Mouse (Mus musculus): ENCODE data around the gene Fam83c. TPM values are rescaled to one million over a fixed set of nuclear protein-coding genes. Genes with fewer than 3 reads are reported as not detected.

Fam83c gene
- polyA plus RNA-seq, 1 experiment from 2014 or later, result 2.7 TPM

DNA sequence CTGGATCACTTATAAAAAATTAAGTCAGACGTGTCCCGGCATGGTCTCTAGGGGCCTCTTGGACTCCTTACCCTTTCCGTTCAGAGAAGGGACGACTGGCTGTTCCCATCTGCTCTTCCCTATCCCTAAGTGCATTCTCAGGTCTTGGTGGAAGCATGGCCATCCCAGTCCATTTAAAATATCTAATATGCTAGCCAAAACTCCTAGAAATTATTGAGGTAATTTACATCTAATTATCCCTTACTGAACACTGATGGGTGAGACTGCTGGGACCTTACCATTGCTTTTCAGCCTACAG lies 57.0 kb downstream of the Fam83c start:
- H3K4me3 ChIP-seq (ENCODE audit: low read depth, low read length), result no peak overlapping the region
- no peak overlapping the region for H3K4me2 ChIP-seq (replicated peaks; ENCODE audit: low read depth)
- H3K4me1 ChIP-seq (replicated peaks; ENCODE audit: control insufficient read depth, insufficient read depth), result no peaks in the 10 kb centered on the region
- ATAC-seq (ENCODE audit: low FRiP score, low TSS enrichment) (no peak), DNase-seq (ENCODE audit: low spot score) (no peak)
- 80% methylated on average over 4 of the region's 4 CpGs for WGBS
- no peak for TF ChIP-seq EP300 (optimal IDR thresholded peaks at IDR 0.05)
- no peak for TF ChIP-seq CTCF (IDR thresholded peaks at IDR 0.05; ENCODE audit: low read depth)
- no peak overlapping the region for H3K27ac ChIP-seq (replicated peaks)
- H3K9ac ChIP-seq (ENCODE audit: low read length), result no peak overlapping the region
- H3K9me3 ChIP-seq (ENCODE audit: control insufficient read depth, low read length), result no peaks in the 10 kb centered on the region
- H3K27me3 ChIP-seq (ENCODE audit: control insufficient read depth, insufficient read depth, low read length), result peaks cover 5% of the 10 kb centered on the region; the same call in 1 of the 2 replicates
- H3K36me3 ChIP-seq (ENCODE audit: control insufficient read depth, insufficient read depth, low read length), result no peaks in the 10 kb centered on the region

Other genes with a start within 250 kb of the Fam83c start
- 47.9 and 54.2 TPM in 2 replicates for gene Gss, start 242.0 kb downstream of the Fam83c start, polyA plus RNA-seq (2015; fragmentation: Nextera tagmentation; extraction: Ambion mirVana)
- gene Myh7b, start 223.6 kb downstream of the Fam83c start, polyA plus RNA-seq (2015; fragmentation: Nextera tagmentation; extraction: Ambion mirVana), result 0.05 and 0.15 TPM in 2 replicates
- 66.5 and 68.4 TPM in 2 replicates for gene Trpc4ap, start 142.5 kb downstream of the Fam83c start, polyA plus RNA-seq (2015; fragmentation: Nextera tagmentation; extraction: Ambion mirVana)
- gene Edem2, start 105.4 kb downstream of the Fam83c start, polyA plus RNA-seq (2015; fragmentation: Nextera tagmentation; extraction: Ambion mirVana), result 64.9 and 65.7 TPM in 2 replicates
- gene Gm17581, start 99.0 kb downstream of the Fam83c start, polyA plus RNA-seq (2015; fragmentation: Nextera tagmentation; extraction: Ambion mirVana), result not detected in 2 replicates
- 12.2 and 14.3 TPM in 2 replicates for gene Procr, start 83.7 kb downstream of the Fam83c start, polyA plus RNA-seq (2015; fragmentation: Nextera tagmentation; extraction: Ambion mirVana)
- gene Mmp24, start 59.5 kb downstream of the Fam83c start, polyA plus RNA-seq (2015; fragmentation: Nextera tagmentation; extraction: Ambion mirVana), result 0.21 and 0.23 TPM in 2 replicates
- 26.8 and 29.8 TPM in 2 replicates for gene BC029722, start 15.4 kb downstream of the Fam83c start, polyA plus RNA-seq (2015; fragmentation: Nextera tagmentation; extraction: Ambion mirVana)
- gene Eif6, start 7.9 kb downstream of the Fam83c start, polyA plus RNA-seq (2015; fragmentation: Nextera tagmentation; extraction: Ambion mirVana), result 310 and 318 TPM in 2 replicates
- 41.9 and 46.4 TPM in 2 replicates for gene Uqcc1, start 95.5 kb upstream of the Fam83c start, polyA plus RNA-seq (2015; fragmentation: Nextera tagmentation; extraction: Ambion mirVana)
- not detected in 2 replicates for gene Gm15557, start 105.9 kb upstream of the Fam83c start, polyA plus RNA-seq (2015; fragmentation: Nextera tagmentation; extraction: Ambion mirVana)
- gene Gdf5, start 110.5 kb upstream of the Fam83c start, polyA plus RNA-seq (2015; fragmentation: Nextera tagmentation; extraction: Ambion mirVana), result 1.6 and 1.8 TPM in 2 replicates
- gene Cep250, start 121.6 kb upstream of the Fam83c start, polyA plus RNA-seq (2015; fragmentation: Nextera tagmentation; extraction: Ambion mirVana), result 4.0 and 4.6 TPM in 2 replicates
- 0.65 and 0.76 TPM in 2 replicates for gene 6430550D23Rik, start 173.1 kb upstream of the Fam83c start, polyA plus RNA-seq (2015; fragmentation: Nextera tagmentation; extraction: Ambion mirVana)
- gene Ergic3, start 173.2 kb upstream of the Fam83c start, polyA plus RNA-seq (2015; fragmentation: Nextera tagmentation; extraction: Ambion mirVana), result 138 and 144 TPM in 2 replicates
- 10.1 and 11.7 TPM in 2 replicates for gene Fer1l4, start 218.1 kb upstream of the Fam83c start, polyA plus RNA-seq (2015; fragmentation: Nextera tagmentation; extraction: Ambion mirVana)
- 2.7 and 3.0 TPM in 2 replicates for gene Spag4, start 230.3 kb upstream of the Fam83c start, polyA plus RNA-seq (2015; fragmentation: Nextera tagmentation; extraction: Ambion mirVana)

Measured in stomach, postnatal 0 days (tissue).